Mouse (Mus musculus) lung, postnatal 0 days (tissue): ENCODE data around the gene Mgarp. TPM values are rescaled to one million over a fixed set of nuclear protein-coding genes. Genes with fewer than 3 reads are reported as not detected.
"Not testable (repeated sequence)": the region's sequence is repeated elsewhere in the genome, so short reads cannot be mapped to it uniquely, and the experiment has no call there.

Experiments used
- ATAC-seq: fragments of 200-750 bp; cut with Nextera tagmentation; 2 replicates; pipeline ENCODE4 v1.8.0; 2017; ENCODE audit warnings: moderate library complexity
- DNase-seq: peaks from one replicate; pipeline ENCODE4 v3.0.0-alpha.2; 2016; ENCODE audit warnings: low spot score
- H3K27ac ChIP-seq: fragments of 300-500 bp; sonication (generic); 2 replicates; pipeline ENCODE4 v1.5.1; 2014; ENCODE audit warnings: antibody characterized with exemption, mild to moderate bottlenecking, low read length, mixed read lengths
- H3K27me3 ChIP-seq: fragments of 300-500 bp; sonication (generic); replicated peaks from 2 replicates; pipeline ENCODE4 v1.6.1; 2014; ENCODE audit warnings: low read length, mixed read lengths; ENCODE audit not compliant: insufficient read depth
- H3K36me3 ChIP-seq: fragments of 300-500 bp; sonication (generic); 2 replicates; pipeline ENCODE4 v1.6.1; 2014; ENCODE audit warnings: low read length, mixed read lengths; ENCODE audit not compliant: insufficient read depth
- H3K4me1 ChIP-seq: fragments of 300-500 bp; sonication (generic); 2 replicates; pipeline ENCODE4 v1.6.1; 2014; ENCODE audit warnings: antibody characterized with exemption, low read depth, low read length, mixed read lengths; ENCODE audit not compliant: insufficient read depth
- H3K4me2 ChIP-seq: fragments of 300-500 bp; sonication (generic); replicated peaks from 2 replicates; pipeline ENCODE4 v1.6.1; 2014; ENCODE audit warnings: low read depth, mild to moderate bottlenecking, low read length, moderate library complexity, mixed read lengths
- H3K4me3 ChIP-seq: fragments of 300-500 bp; sonication (generic); 2 replicates; pipeline ENCODE4 v1.5.1; 2014; ENCODE audit warnings: low read depth, low read length
- H3K9ac ChIP-seq: fragments of 300-500 bp; sonication (generic); replicated peaks from 2 replicates; pipeline ENCODE4 v1.6.1; 2014; ENCODE audit warnings: low read depth, mild to moderate bottlenecking
- H3K9me3 ChIP-seq: fragments of 300-500 bp; sonication (generic); 2 replicates; pipeline ENCODE4 v1.6.1; 2016; ENCODE audit warnings: low read length, mixed read lengths
- CTCF ChIP-seq: IDR thresholded peaks from 2 replicates; pipeline ENCODE4 v1.5.1; 2016; ENCODE audit warnings: antibody characterized with exemption, mild to moderate bottlenecking
- EP300 ChIP-seq: IDR thresholded peaks from 2 replicates; pipeline ENCODE4 v1.6.1; 2016; ENCODE audit warnings: antibody characterized with exemption, mild to moderate bottlenecking, control low read depth
- WGBS: fragments of 180-500 bp; shearing (Covaris S2); extraction: QIAGEN DNeasy Blood & Tissue Kit; methylation state at CpG from one replicate; pipeline ENCODE4 v1.1.7; 2014; 5-methylcytosine and 5-hydroxymethylcytosine counted together
- polyA plus RNA-seq: library from polyadenylated mRNA; unstranded; fragments of >200 nt; fragmentation: Nextera tagmentation; extraction: Ambion mirVana; gene quantifications from 2 replicates; pipeline ENCODE4 v1.2.1, GENCODE M21; 2015

Mgarp gene
- polyA plus RNA-seq, 1 experiment from 2014 or later = not detected

- H3K9me3 ChIP-seq = no peaks in the 10 kb centered on the region
- H3K4me3 ChIP-seq = no peak overlapping the region
- H3K4me1 ChIP-seq = peaks cover 7% of the 10 kb centered on the region; the same call in 1 of the 2 replicates
- no peak overlapping the region for H3K4me2 ChIP-seq
- 91% methylated on average over 7 of the region's 7 CpGs for WGBS
- no peak for DNase-seq
- H3K36me3 ChIP-seq = no peaks in the 10 kb centered on the region
- no peak overlapping the region for H3K27ac ChIP-seq
- TF ChIP-seq EP300 (no peak), CTCF (no peak)
- H3K9ac ChIP-seq = no peak overlapping the region
- no peaks in the 10 kb centered on the region for H3K27me3 ChIP-seq
- ATAC-seq = no peak
Observed at GRCm38 (mm10) chr3:51412457-51412856, 15.9 kb upstream of the Mgarp start.

- H3K9ac ChIP-seq = peak within 1 kb of the TSS; percentile 85
- H3K27ac ChIP-seq = peak within 1 kb of the TSS; percentile 89
- no peaks in the 10 kb centered on the region; the same call in 1 of the 2 replicates for H3K36me3 ChIP-seq
- TF ChIP-seq EP300 (no peak), CTCF (peak; percentile 98)
- H3K27me3 ChIP-seq = no peaks in the 10 kb centered on the region
- WGBS = under 1% methylated on average over 37 of the region's 40 CpGs
- peak within 1 kb of the TSS; percentile 93 for H3K4me2 ChIP-seq
- DNase-seq (peak; percentile 97), ATAC-seq (peak; percentile 97)
- peak within 1 kb of the TSS; percentile 66 for H3K4me3 ChIP-seq
- no peaks in the 10 kb centered on the region for H3K9me3 ChIP-seq
- no peaks in the 10 kb centered on the region; the same call in 1 of the 2 replicates for H3K4me1 ChIP-seq
Observed at GRCm38 (mm10) chr3:51408561-51409183, 12.1 kb upstream of the Mgarp start, which contains the start of gene Ndufc1. Gene Ndufc1 (minus strand): TSS chr3:51408988.

GRCm38 (mm10) chr3:51407870-51408560 lies 11.5 kb upstream of the Mgarp start:
- H3K4me3 ChIP-seq = peak overlapping the region; percentile 66

GRCm38 (mm10) chr3:51402628-51403027 lies 6.1 kb upstream of the Mgarp start:
- no peaks in the 10 kb centered on the region for H3K27me3 ChIP-seq
- no peak for ATAC-seq
- no peak overlapping the region for H3K4me2 ChIP-seq
- H3K27ac ChIP-seq = no peak overlapping the region
- 89% methylated on average over 12 of the region's 12 CpGs for WGBS
- H3K4me1 ChIP-seq = no peaks in the 10 kb centered on the region
- DNase-seq = no peak
- H3K4me3 ChIP-seq = no peak overlapping the region
- no peaks in the 10 kb centered on the region; the same call in 1 of the 2 replicates for H3K36me3 ChIP-seq
- TF ChIP-seq EP300 (no peak), CTCF (no peak)
- no peaks in the 10 kb centered on the region for H3K9me3 ChIP-seq
- no peak overlapping the region for H3K9ac ChIP-seq

More at GRCm38 (mm10) chr3:51407870-51408560, 11.5 kb upstream of the Mgarp start:
- WGBS = 18% methylated on average over 20 of the region's 20 CpGs
- DNase-seq (no peak), ATAC-seq (no peak; the same call in 1 of the 2 replicates)
- Histone ChIP-seq H3K9ac (peak overlapping the region; percentile 85), H3K27me3 (no peaks in the 10 kb centered on the region), H3K27ac (peak overlapping the region; percentile 89), H3K36me3 (no peaks in the 10 kb centered on the region; the same call in 1 of the 2 replicates), H3K4me2 (peak overlapping the region; percentile 93), H3K9me3 (no peaks in the 10 kb centered on the region), H3K4me1 (no peaks in the 10 kb centered on the region; the same call in 1 of the 2 replicates)
- TF ChIP-seq EP300 (no peak), CTCF (no peak)

GRCm38 (mm10) chr3:51402054-51402453 lies 5.5 kb upstream of the Mgarp start:
- H3K4me3 ChIP-seq, H3K36me3 ChIP-seq, ATAC-seq, H3K9me3 ChIP-seq, H3K27me3 ChIP-seq, H3K4me2 ChIP-seq, DNase-seq, H3K4me1 ChIP-seq, H3K9ac ChIP-seq, H3K27ac ChIP-seq: not testable (repeated sequence)
- 61% methylated on average over 4 of the region's 4 CpGs for WGBS

- 73% methylated on average over 10 of the region's 10 CpGs for WGBS
- Histone ChIP-seq H3K9ac (no peak overlapping the region), H3K36me3 (no peaks in the 10 kb centered on the region), H3K4me1 (no peaks in the 10 kb centered on the region), H3K4me3 (no peak overlapping the region), H3K27ac (no peak overlapping the region), H3K27me3 (no peaks in the 10 kb centered on the region), H3K9me3 (no peaks in the 10 kb centered on the region), H3K4me2 (no peak overlapping the region)
- no peak for DNase-seq
- ATAC-seq = no peak
- TF ChIP-seq CTCF (no peak), EP300 (no peak)
Observed at GRCm38 (mm10) chr3:51400682-51401081, 4.1 kb upstream of the Mgarp start.
